Mouse (Mus musculus) subcutaneous adipose tissue, adult 2 months (tissue): ENCODE data around the gene Rbbp4. TPM values are rescaled to one million over a fixed set of nuclear protein-coding genes. Genes with fewer than 3 reads are reported as not detected.

Source experiments
- polyA plus RNA-seq: library from polyadenylated mRNA; depleted of rRNA; stranded (reverse); fragments of >200 nt; gene quantifications from 2 replicates; pipeline ENCODE4 v1.2.3, GENCODE M21; 2012; ENCODE audit warnings: low replicate concordance; rRNA removed

Rbbp4 gene
- polyA plus RNA-seq, result 33.2 and 50.9 TPM in 2 replicates

DNA sequence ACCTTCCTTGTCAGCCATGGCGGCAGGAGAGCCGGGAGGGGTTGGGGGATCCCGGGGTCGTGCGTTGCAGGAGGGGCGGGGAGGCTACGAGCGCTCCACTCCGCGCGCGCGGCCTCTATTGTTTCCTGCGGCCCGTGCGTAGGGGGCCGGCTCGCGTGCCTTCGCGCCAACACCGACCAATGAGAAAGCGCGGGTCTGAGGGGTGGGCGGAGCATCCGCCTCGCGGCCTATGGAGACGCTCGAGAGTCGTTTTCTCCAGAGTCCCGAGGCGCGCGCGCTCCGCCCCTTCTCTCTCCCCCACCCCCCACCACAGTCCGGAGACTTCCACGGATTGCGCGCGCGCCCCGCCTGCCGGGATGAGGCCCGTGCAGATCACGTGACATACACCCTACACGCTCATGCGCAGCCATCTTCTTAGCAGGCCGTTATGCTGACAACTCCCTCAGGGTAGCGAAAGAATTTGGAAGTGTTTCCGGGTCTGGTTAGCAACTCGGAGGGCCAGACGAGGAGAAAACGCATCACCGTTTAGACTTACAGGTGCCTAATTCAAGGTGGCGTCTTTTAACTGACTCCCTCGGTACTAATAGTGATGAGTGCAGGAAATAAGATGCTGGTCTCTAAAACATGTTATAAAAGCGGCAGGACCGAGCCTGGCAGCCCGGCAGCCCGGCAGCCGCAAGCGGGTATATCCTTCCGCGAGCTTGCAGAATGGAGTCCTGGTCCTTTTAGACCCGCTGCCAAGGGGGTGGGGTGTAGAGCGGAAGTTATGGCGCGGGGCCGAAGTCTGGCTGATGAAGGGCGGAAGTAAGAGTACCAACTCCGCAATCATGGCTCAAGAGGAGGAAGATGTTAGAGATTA lies at the start of gene Rbbp4, which contains the start of gene Zbtb8os:
Gene Rbbp4 (minus strand): TSS at position 155 of the 859 bp plus-strand sequence.
Gene Zbtb8os (plus strand): TSS at position 480 of the 859 bp plus-strand sequence.

GRCm38 (mm10) chr4:129377601-129378390 lies 42.6 kb upstream of the Rbbp4 start, which contains the start of gene Zbtb8a:
Gene Zbtb8a, minus strand, starts transcription at chr4:129378116.

DNA sequence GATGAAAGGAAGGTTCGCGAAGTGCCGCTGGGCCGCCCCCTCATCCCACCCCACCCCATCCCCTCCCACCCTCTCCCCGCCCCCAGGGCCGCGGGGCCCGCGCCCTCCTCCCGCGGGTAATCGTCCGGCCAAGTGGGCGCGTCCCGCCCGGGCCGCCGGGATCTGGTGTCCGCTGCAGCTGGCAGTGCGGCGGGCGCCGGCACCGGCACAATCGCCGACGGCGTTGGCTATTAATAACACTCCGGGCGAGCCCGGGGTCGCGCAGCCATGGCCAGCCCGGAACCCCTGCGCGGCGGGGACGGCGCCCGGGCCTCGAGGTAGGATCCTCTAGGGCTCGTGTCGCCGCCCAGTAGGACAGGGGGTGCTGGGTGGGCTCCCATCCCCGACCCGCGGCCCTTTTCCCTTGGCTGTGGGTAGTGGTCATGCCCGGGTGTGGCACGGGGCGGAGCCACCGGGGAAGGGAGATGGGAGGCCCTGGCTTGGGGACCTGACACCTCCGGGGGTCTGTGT lies 47.6 kb downstream of the Rbbp4 start, which contains the start of gene Sync:
Gene Sync (plus strand): TSS at position 146 of the 510 bp plus-strand sequence.

DNA sequence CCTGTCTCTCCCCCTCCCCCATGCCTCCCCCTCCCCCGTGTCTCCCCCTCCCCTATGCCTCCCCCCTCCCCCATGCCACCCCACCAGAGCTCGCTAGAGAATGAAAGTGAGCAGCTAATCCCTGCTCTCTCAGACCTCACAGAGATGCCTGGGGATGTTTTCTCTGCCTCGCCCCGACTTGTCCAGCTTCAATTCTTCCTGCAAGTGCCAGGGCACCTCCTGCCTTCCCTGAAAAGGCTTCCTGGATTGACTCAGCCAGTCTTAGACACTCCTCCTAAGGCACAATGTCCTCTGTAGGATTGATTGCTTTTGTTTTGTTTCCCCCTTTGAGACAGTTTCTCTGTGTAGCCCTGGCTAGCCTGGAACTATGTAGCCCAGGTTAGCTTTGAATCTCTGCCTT lies 74.0 kb downstream of the Rbbp4 start, which contains the start of gene C77080:
Gene C77080 (minus strand): TSS at position 209 of the 400 bp plus-strand sequence.

Other genes with a start within 250 kb of the Rbbp4 start
- 20.8 TPM in 1 of 2 replicates, not detected in the other for gene Tmem54, start 229.8 kb downstream of the Rbbp4 start, polyA plus RNA-seq
- gene Hpca, start 213.3 kb downstream of the Rbbp4 start, polyA plus RNA-seq, result 2.0 and 2.2 TPM in 2 replicates
- gene Fndc5, start 198.4 kb downstream of the Rbbp4 start, polyA plus RNA-seq, result 2.2 and 16.0 TPM in 2 replicates
- gene S100pbp, start 145.6 kb downstream of the Rbbp4 start, polyA plus RNA-seq, result 15.1 and 31.4 TPM in 2 replicates
- gene Yars, start 145.6 kb downstream of the Rbbp4 start, polyA plus RNA-seq, result 21.1 and 32.9 TPM in 2 replicates
- gene C77080, start 74.0 kb downstream of the Rbbp4 start, polyA plus RNA-seq, result 7.6 and 26.2 TPM in 2 replicates
- gene Sync, start 47.8 kb downstream of the Rbbp4 start, polyA plus RNA-seq, result 2.8 and 8.7 TPM in 2 replicates
- 20.9 and 27.8 TPM in 2 replicates for gene Zbtb8os, start 325 bp upstream of the Rbbp4 start, polyA plus RNA-seq
- 8.4 and 16.5 TPM in 2 replicates for gene Zbtb8a, start 42.7 kb upstream of the Rbbp4 start, polyA plus RNA-seq
- 0.04 and 0.50 TPM in 2 replicates for gene Zbtb8b, start 105.5 kb upstream of the Rbbp4 start, polyA plus RNA-seq
- 25.8 and 29.3 TPM in 2 replicates for gene Bsdc1, start 126.2 kb upstream of the Rbbp4 start, polyA plus RNA-seq
- gene Tssk3, start 155.7 kb upstream of the Rbbp4 start, polyA plus RNA-seq, result not detected in 2 replicates
- gene Fam229a, start 155.8 kb upstream of the Rbbp4 start, polyA plus RNA-seq, result not detected in 2 replicates
- gene Marcksl1, start 178.2 kb upstream of the Rbbp4 start, polyA plus RNA-seq, result 9.7 and 138 TPM in 2 replicates
- 74.8 and 88.0 TPM in 2 replicates for gene Hdac1, start 207.3 kb upstream of the Rbbp4 start, polyA plus RNA-seq
- gene Lck, start 238.3 kb upstream of the Rbbp4 start, polyA plus RNA-seq, result 3.9 and 14.2 TPM in 2 replicates
- 5.5 and 9.6 TPM in 2 replicates for gene Fam167b, start 243.2 kb upstream of the Rbbp4 start, polyA plus RNA-seq